ENCODE assay signal across 13 mouse cellular contexts in the genomic region with DNA sequence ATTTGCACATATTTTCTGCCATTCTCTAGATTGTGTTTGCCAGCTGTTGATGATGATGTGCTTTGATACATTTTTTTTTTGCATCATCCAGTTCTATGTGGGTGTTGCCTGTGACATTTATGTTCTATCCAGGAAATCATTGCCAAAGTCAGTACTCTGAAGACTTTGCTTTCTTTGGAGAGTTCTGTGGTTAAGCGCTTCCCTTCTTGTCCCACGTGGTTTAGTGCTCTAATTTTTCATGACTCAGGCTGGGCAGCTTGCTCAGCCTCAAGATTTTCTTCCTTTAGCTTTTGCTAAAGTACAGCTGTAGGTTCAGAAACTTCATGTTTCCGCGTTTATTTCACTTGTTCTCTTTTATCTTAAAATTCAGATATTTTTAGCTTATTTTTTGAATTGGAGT. TPM values are rescaled to one million over a fixed set of nuclear protein-coding genes. Genes with fewer than 3 reads are reported as not detected.
DNase-seq lines count a peak whose midpoint lies in the region; ATAC-seq and TF ChIP-seq lines count a peak whose summit lies in the region.
"Had no signal": no experiment of that assay in that cellular context is flagged by ENCODE, and none has a peak within 500 bp of the region (broad histone marks: within the 10 kb centered on the region; RNA-seq: fewer than 3 reads in every experiment).

No protein-coding gene starts in this region.

- no peak for TF ChIP-seq RAD21 in CH12.LX (IDR thresholded peaks at IDR 0.05; ENCODE audit: low read depth, low read length)

- no peak overlapping the region for H3K4me2 ChIP-seq in kidney, postnatal 0 days (ENCODE audit: low read length)
- H3K4me2 ChIP-seq in kidney, embryonic 16.5 days (replicated peaks; ENCODE audit: low read depth, low read length) = no peak overlapping the region
- no peak overlapping the region for H3K4me2 ChIP-seq in CH12.LX (ENCODE audit: insufficient read depth, low read depth, poor library complexity, severe bottlenecking)
- H3K4me2 ChIP-seq: midbrain, embryonic 11.5 days had no signal

- dilution Hi-C loops in CH12.LX (cut with MboI; ENCODE audit: extremely low pct_ligation_motif_present, extremely low pct_unique_long_range_greater_than_20kb, low sequenced_read_pairs) = no loop called here

- peaks cover 2% of the 10 kb centered on the region; the same call in 1 of the 2 replicates for H3K79me2 ChIP-seq in CH12.LX (replicated peaks; ENCODE audit: control insufficient read depth, extremely low read depth, insufficient read depth, poor library complexity, severe bottlenecking)

- TF ChIP-seq POLR2A in CH12.LX (IDR thresholded peaks at IDR 0.05; ENCODE audit: low read depth, low read length) = no peak

- TF ChIP-seq EP300 in CH12.LX (IDR thresholded peaks at IDR 0.05; ENCODE audit: low read length) = peak; percentile 41; the same call in 1 of the 2 replicates

- H3K4me1 ChIP-seq in kidney, postnatal 0 days (replicated peaks; ENCODE audit: insufficient read depth, low read length) = no peaks in the 10 kb centered on the region
- no peaks in the 10 kb centered on the region for H3K4me1 ChIP-seq in kidney, embryonic 16.5 days (ENCODE audit: insufficient read depth, low read length)
- H3K4me1 ChIP-seq in CH12.LX (ENCODE audit: control insufficient read depth in 1 of 2, insufficient read depth in 2 of 2) = peaks cover 2 to 29% of the 10 kb centered on the region in 2 experiments; a peak in 2 of 4 replicates

- H3K9me3 ChIP-seq in kidney, postnatal 0 days (replicated peaks; ENCODE audit: low read length) = no peaks in the 10 kb centered on the region
- no peaks in the 10 kb centered on the region for H3K9me3 ChIP-seq in kidney, embryonic 16.5 days (ENCODE audit: low read length)
- no peaks in the 10 kb centered on the region for H3K9me3 ChIP-seq in CH12.LX (replicated peaks; ENCODE audit: low read length)

- peak; percentile 85 for DNase-seq in kidney, postnatal 0 days (ENCODE audit: low spot score)
- DNase-seq in CH12.LX (ENCODE audit: extremely low read depth) = peak; percentile 77
- peak; percentile 49 for DNase-seq in fibroblast of lung, adult 2 months (ENCODE audit: low read depth)
- peak; percentile 32 for DNase-seq in telencephalon, adult 2 months (ENCODE audit: low read depth, low spot score)
- DNase-seq in urinary bladder, adult 18-20 months (ENCODE audit: low spot score in 2 of 2) = no peak
- no peak for DNase-seq in adrenal gland, adult 18-20 months (ENCODE audit: low spot score in 2 of 2)
- DNase-seq in MN1 (ENCODE audit: low spot score) = no peak
- DNase-seq: adrenal gland, postnatal 36 days; cerebellum, postnatal 10 days; heart, postnatal 14 days; kidney, adult 18-20 months had no signal

- no peak for TF ChIP-seq CTCF in kidney, postnatal 0 days (IDR thresholded peaks at IDR 0.05; ENCODE audit: low read depth)
- no peak for TF ChIP-seq CTCF in CH12.LX (conservative IDR thresholded peaks at IDR 0.05 in 1 of 2, IDR thresholded peaks at IDR 0.05 in 1 of 2; ENCODE audit: low read depth in 2 of 2, low read length in 2 of 2)

- in situ Hi-C loops in CH12.LX (cut with MboI; ENCODE audit: low pct_ligation_motif_present, low pct_unique_long_range_greater_than_20kb, low sequenced_read_pairs) = no loop called here

- H3K27me3 ChIP-seq in kidney, postnatal 0 days (ENCODE audit: insufficient read depth, low read length) = no peaks in the 10 kb centered on the region
- no peaks in the 10 kb centered on the region for H3K27me3 ChIP-seq in kidney, embryonic 16.5 days (ENCODE audit: insufficient read depth, low read length)
- no peaks in the 10 kb centered on the region for H3K27me3 ChIP-seq in CH12.LX (replicated peaks)

- H3K9ac ChIP-seq in kidney, postnatal 0 days (ENCODE audit: low read depth, low read length) = no peak overlapping the region
- H3K9ac ChIP-seq in kidney, embryonic 16.5 days (replicated peaks; ENCODE audit: low read length) = no peak overlapping the region
- no peak overlapping the region for H3K9ac ChIP-seq in CH12.LX (ENCODE audit: insufficient read depth, low read depth)

- no peak for ATAC-seq in kidney, postnatal 0 days (replicated peaks; ENCODE audit: low FRiP score, low read depth)
- no peak for ATAC-seq in kidney, embryonic 16.5 days (ENCODE audit: low FRiP score, low TSS enrichment)

- WGBS in kidney, postnatal 0 days = 62% methylated on average over 4 of the region's 4 CpGs
- WGBS in kidney, embryonic 16.5 days = 70% methylated on average over 4 of the region's 4 CpGs

- no peak overlapping the region for H3K27ac ChIP-seq in kidney, postnatal 0 days
- H3K27ac ChIP-seq in kidney, embryonic 16.5 days (ENCODE audit: low read length) = no peak overlapping the region
- H3K27ac ChIP-seq in CH12.LX (ENCODE audit: insufficient read depth, low read depth) = no peak overlapping the region

- H3K36me3 ChIP-seq in kidney, postnatal 0 days (ENCODE audit: insufficient read depth, low read length) = 0 out of 2 replicates have a peak, but pooled peaks cover 2% of the 10 kb centered on the region
- 0 out of 2 replicates have a peak, but pooled peaks cover 10% of the 10 kb centered on the region for H3K36me3 ChIP-seq in kidney, embryonic 16.5 days (ENCODE audit: insufficient read depth, low read length)
- H3K36me3 ChIP-seq in CH12.LX (replicated peaks in 1 of 2; ENCODE audit: control insufficient read depth in 1 of 2, insufficient read depth in 1 of 2, low read length in 1 of 2) = peaks cover 11 to 58% of the 10 kb centered on the region in 2 experiments

- no peak overlapping the region for H3K4me3 ChIP-seq in kidney, postnatal 0 days (replicated peaks; ENCODE audit: low read depth, low read length)
- H3K4me3 ChIP-seq in kidney, embryonic 16.5 days (ENCODE audit: low read length) = no peak overlapping the region
- H3K4me3 ChIP-seq in CH12.LX (replicated peaks in 1 of 3; ENCODE audit: low read depth in 2 of 3, low read length in 2 of 3, poor library complexity in 1 of 3) = no peak overlapping the region

TF ChIP-seq in CH12.LX, 34 proteins besides CTCF, POLR2A, EP300 and RAD21:
- TF ChIP-seq ETS1 (conservative IDR thresholded peaks at IDR 0.05; ENCODE audit: low read depth, low read length) (peak; percentile 52; the same call in 1 of the 2 replicates), SIN3A (IDR thresholded peaks at IDR 0.05; ENCODE audit: low read length) (no peak), IRF4 (IDR thresholded peaks at IDR 0.05; ENCODE audit: low read depth, low read length) (no peak), NELFE (IDR thresholded peaks at IDR 0.05; ENCODE audit: low read depth, low read length) (no peak), MXI1 (IDR thresholded peaks at IDR 0.05; ENCODE audit: low read depth, low read length) (peak; percentile 72; the same call in 1 of the 2 replicates), NRF1 (IDR thresholded peaks at IDR 0.05; ENCODE audit: low read depth, low read length) (no peak), E2F4 (IDR thresholded peaks at IDR 0.05; ENCODE audit: insufficient replicate concordance, low read depth, low read length) (no peak), CHD2 (IDR thresholded peaks at IDR 0.05; ENCODE audit: low read length) (no peak), KAT2A (IDR thresholded peaks at IDR 0.05; ENCODE audit: insufficient replicate concordance, low read length) (no peak), MYC (IDR thresholded peaks at IDR 0.05; ENCODE audit: low read depth, low read length) (peak; percentile 90), ZKSCAN1 (IDR thresholded peaks at IDR 0.05; ENCODE audit: borderline replicate concordance, low read depth, low read length) (no peak), GABPA (IDR thresholded peaks at IDR 0.05; ENCODE audit: insufficient replicate concordance, low read depth, low read length) (no peak), ELF1 (IDR thresholded peaks at IDR 0.05; ENCODE audit: low read depth, low read length) (0 out of 2 replicates have a peak, but pooled peaks have one; percentile 9), USF2 (conservative IDR thresholded peaks at IDR 0.05; ENCODE audit: low read depth, low read length) (peak; percentile 50), SMC3 (IDR thresholded peaks at IDR 0.05; ENCODE audit: low read depth, low read length) (no peak), USF1 (IDR thresholded peaks at IDR 0.05; ENCODE audit: low read depth, low read length) (peak; percentile 62), MAZ (IDR thresholded peaks at IDR 0.05; ENCODE audit: low read depth, low read length) (no peak), TCF12 (IDR thresholded peaks at IDR 0.05; ENCODE audit: low read depth, low read length) (no peak), TBP (conservative IDR thresholded peaks at IDR 0.05; ENCODE audit: low read depth, low read length) (0 out of 2 replicates have a peak, but pooled peaks have one; percentile 23), MAX (IDR thresholded peaks at IDR 0.05; ENCODE audit: low read length) (peak; percentile 88), MAFK (IDR thresholded peaks at IDR 0.05; ENCODE audit: insufficient replicate concordance, low read length) (peak; percentile 25; the same call in 1 of the 2 replicates), MEF2A (IDR thresholded peaks at IDR 0.05; ENCODE audit: borderline replicate concordance, low read depth, low read length) (no peak)

RNA-seq across cellular contexts. Expression of a gene that starts 30.1 kb away (rescaled TPM):
- polyA plus RNA-seq in kidney, postnatal 0 days (2015; fragmentation: Nextera tagmentation; extraction: Ambion mirVana) = 20.3 and 20.9 TPM in 2 replicates
- 29.4 and 36.6 TPM in 2 replicates for polyA plus RNA-seq in kidney, embryonic 16.5 days (2015; fragmentation: Nextera tagmentation; extraction: Ambion mirVana)
- total RNA-seq in CH12.LX (2012; rRNA removed) = 34.1 and 38.3 TPM in 2 replicates
- 36.7 and 39.5 TPM in 2 replicates for total RNA-seq in CH12.LX (2014; rRNA removed)
- 54.8 and 63.8 TPM in 2 replicates for polyA plus RNA-seq in CH12.LX (2012; ENCODE audit: insufficient read length, low read depth)
- 10 to 100 TPM; 19.6 to 20.6 TPM for total RNA-seq in adrenal gland, adult 18-20 months (2021)

RNA-seq across cellular contexts. Expression of a gene that starts 54.6 kb away (rescaled TPM):
- 8.0 and 8.3 TPM in 2 replicates for polyA plus RNA-seq in kidney, postnatal 0 days (2015; fragmentation: Nextera tagmentation; extraction: Ambion mirVana)
- polyA plus RNA-seq in kidney, embryonic 16.5 days (2015; fragmentation: Nextera tagmentation; extraction: Ambion mirVana) = 8.9 and 10.0 TPM in 2 replicates
- total RNA-seq in CH12.LX (2012; rRNA removed) = 15.4 and 15.5 TPM in 2 replicates
- 24.5 and 29.5 TPM in 2 replicates for total RNA-seq in CH12.LX (2014; rRNA removed)
- 20.7 and 21.8 TPM in 2 replicates for polyA plus RNA-seq in CH12.LX (2012; ENCODE audit: insufficient read length, low read depth)
- 10 to 100 TPM; 26.8 to 31.1 TPM for total RNA-seq in adrenal gland, adult 18-20 months (2021)

Comparison
In these comparisons a context has a peak if more than half of its experiments do, and no peak if none do; other contexts are left out.
1. DNase-seq: peak in kidney, postnatal 0 days (single experiment), CH12.LX (single experiment), fibroblast of lung, adult 2 months (single experiment) and telencephalon, adult 2 months (single experiment); none in urinary bladder, adult 18-20 months (0 of 2), adrenal gland, adult 18-20 months (0 of 2) and MN1 (single experiment).